Mouse (Mus musculus): Measurements from ENCODE around the gene Slc12a8. TPM values are rescaled to one million over a fixed set of nuclear protein-coding genes. Genes with fewer than 3 reads are reported as not detected.

Gene Slc12a8
- polyA plus RNA-seq, 1 experiment from 2014 or later, result 4.0 TPM

GRCm38 (mm10) chr16:33658121-33658520, 141.0 kb downstream of the Slc12a8 start:
- TF ChIP-seq EP300 (optimal IDR thresholded peaks at IDR 0.05) (no peak), CTCF (IDR thresholded peaks at IDR 0.05; ENCODE audit: low read depth) (no peak)
- Histone ChIP-seq H3K27ac (replicated peaks) (no peak overlapping the region), H3K4me3 (ENCODE audit: low read depth, low read length) (no peak overlapping the region), H3K27me3 (ENCODE audit: control insufficient read depth, insufficient read depth, low read length) (no peaks in the 10 kb centered on the region), H3K4me1 (replicated peaks; ENCODE audit: control insufficient read depth, insufficient read depth) (no peaks in the 10 kb centered on the region), H3K9me3 (ENCODE audit: control insufficient read depth, low read length) (no peaks in the 10 kb centered on the region), H3K4me2 (replicated peaks; ENCODE audit: low read depth) (no peak overlapping the region), H3K9ac (ENCODE audit: low read length) (no peak overlapping the region), H3K36me3 (ENCODE audit: control insufficient read depth, insufficient read depth, low read length) (no peaks in the 10 kb centered on the region)
- WGBS, result 97% methylated on average over 3 of the region's 3 CpGs
- DNase-seq (ENCODE audit: low spot score) (no peak), ATAC-seq (ENCODE audit: low FRiP score, low TSS enrichment) (no peak)

DNA sequence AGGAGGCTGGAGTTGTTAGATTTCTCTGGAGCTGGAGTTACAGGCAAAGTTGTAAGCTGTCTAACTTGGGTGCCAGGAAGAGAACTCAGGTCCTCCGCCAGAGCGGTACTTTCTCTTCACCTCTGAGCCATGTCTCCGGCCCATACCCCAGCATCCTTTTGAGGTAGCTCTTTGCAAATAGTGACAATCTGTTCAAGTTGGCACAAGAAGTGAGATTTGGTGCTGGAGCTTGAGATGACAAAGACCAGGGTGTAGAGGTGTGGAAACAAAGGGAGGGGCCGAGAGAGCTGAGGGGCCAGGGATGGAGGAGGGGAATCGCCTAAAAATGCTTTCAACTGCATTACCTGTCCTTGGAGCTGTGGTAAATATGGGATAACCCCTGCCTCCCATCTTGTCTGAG, 142.4 kb downstream of the Slc12a8 start:
- TF ChIP-seq EP300 (optimal IDR thresholded peaks at IDR 0.05) (no peak), CTCF (IDR thresholded peaks at IDR 0.05; ENCODE audit: low read depth) (no peak)
- Histone ChIP-seq H3K4me1 (replicated peaks; ENCODE audit: control insufficient read depth, insufficient read depth) (no peaks in the 10 kb centered on the region), H3K27me3 (ENCODE audit: control insufficient read depth, insufficient read depth, low read length) (no peaks in the 10 kb centered on the region), H3K4me3 (ENCODE audit: low read depth, low read length) (no peak overlapping the region), H3K27ac (replicated peaks) (no peak overlapping the region), H3K4me2 (replicated peaks; ENCODE audit: low read depth) (no peak overlapping the region), H3K36me3 (ENCODE audit: control insufficient read depth, insufficient read depth, low read length) (no peaks in the 10 kb centered on the region), H3K9me3 (ENCODE audit: control insufficient read depth, low read length) (no peaks in the 10 kb centered on the region), H3K9ac (ENCODE audit: low read length) (no peak overlapping the region)
- ATAC-seq (ENCODE audit: low FRiP score, low TSS enrichment), result no peak
- 66% methylated on average over 5 of the region's 5 CpGs for WGBS
- DNase-seq (ENCODE audit: low spot score), result no peak

- WGBS, result 51% methylated on average over 5 of the region's 5 CpGs
- no peaks in the 10 kb centered on the region for H3K4me1 ChIP-seq (replicated peaks; ENCODE audit: control insufficient read depth, insufficient read depth)
- H3K27ac ChIP-seq (replicated peaks), result no peak overlapping the region
- no peaks in the 10 kb centered on the region for H3K36me3 ChIP-seq (ENCODE audit: control insufficient read depth, insufficient read depth, low read length)
- ATAC-seq (ENCODE audit: low FRiP score, low TSS enrichment), result no peak; the same call in 1 of the 2 replicates
- H3K27me3 ChIP-seq (ENCODE audit: control insufficient read depth, insufficient read depth, low read length), result no peaks in the 10 kb centered on the region
- H3K4me2 ChIP-seq (replicated peaks; ENCODE audit: low read depth), result no peak overlapping the region
- TF ChIP-seq CTCF (IDR thresholded peaks at IDR 0.05; ENCODE audit: low read depth) (no peak), EP300 (optimal IDR thresholded peaks at IDR 0.05) (no peak)
- no peak overlapping the region for H3K9ac ChIP-seq (ENCODE audit: low read length)
- no peak overlapping the region for H3K4me3 ChIP-seq (ENCODE audit: low read depth, low read length)
- no peaks in the 10 kb centered on the region for H3K9me3 ChIP-seq (ENCODE audit: control insufficient read depth, low read length)
- DNase-seq (ENCODE audit: low spot score), result no peak
These were observed 143.0 kb downstream of the Slc12a8 start for GRCm38 (mm10) chr16:33660125-33660524.

GRCm38 (mm10) chr16:33662841-33663240, 145.7 kb downstream of the Slc12a8 start:
- H3K9ac ChIP-seq (ENCODE audit: low read length), result no peak overlapping the region
- H3K9me3 ChIP-seq (ENCODE audit: control insufficient read depth, low read length), result no peaks in the 10 kb centered on the region
- no peaks in the 10 kb centered on the region for H3K4me1 ChIP-seq (replicated peaks; ENCODE audit: control insufficient read depth, insufficient read depth)
- TF ChIP-seq CTCF (IDR thresholded peaks at IDR 0.05; ENCODE audit: low read depth), result no peak
- no peak for TF ChIP-seq EP300 (optimal IDR thresholded peaks at IDR 0.05)
- no peaks in the 10 kb centered on the region for H3K27me3 ChIP-seq (ENCODE audit: control insufficient read depth, insufficient read depth, low read length)
- ATAC-seq (ENCODE audit: low FRiP score, low TSS enrichment), result no peak
- H3K4me2 ChIP-seq (replicated peaks; ENCODE audit: low read depth), result no peak overlapping the region
- 94% methylated on average over 10 of the region's 10 CpGs for WGBS
- no peak overlapping the region for H3K27ac ChIP-seq (replicated peaks)
- no peaks in the 10 kb centered on the region for H3K36me3 ChIP-seq (ENCODE audit: control insufficient read depth, insufficient read depth, low read length)
- DNase-seq (ENCODE audit: low spot score), result no peak
- H3K4me3 ChIP-seq (ENCODE audit: low read depth, low read length), result no peak overlapping the region

- Histone ChIP-seq H3K4me3 (ENCODE audit: low read depth, low read length) (no peak overlapping the region), H3K4me1 (replicated peaks; ENCODE audit: control insufficient read depth, insufficient read depth) (0 out of 2 replicates have a peak, but pooled peaks cover 3% of the 10 kb centered on the region), H3K36me3 (ENCODE audit: control insufficient read depth, insufficient read depth, low read length) (no peaks in the 10 kb centered on the region), H3K9ac (ENCODE audit: low read length) (no peak overlapping the region), H3K27ac (replicated peaks) (no peak overlapping the region), H3K9me3 (ENCODE audit: control insufficient read depth, low read length) (no peaks in the 10 kb centered on the region), H3K27me3 (ENCODE audit: control insufficient read depth, insufficient read depth, low read length) (no peaks in the 10 kb centered on the region), H3K4me2 (replicated peaks; ENCODE audit: low read depth) (no peak overlapping the region)
- ATAC-seq (ENCODE audit: low FRiP score, low TSS enrichment), result no peak
- DNase-seq (ENCODE audit: low spot score), result no peak
- 72% methylated on average over 6 of the region's 6 CpGs for WGBS
- TF ChIP-seq CTCF (IDR thresholded peaks at IDR 0.05; ENCODE audit: low read depth) (no peak), EP300 (optimal IDR thresholded peaks at IDR 0.05) (no peak)
These were observed 149.1 kb downstream of the Slc12a8 start for GRCm38 (mm10) chr16:33666226-33666625.

GRCm38 (mm10) chr16:33666985-33667538, 149.9 kb downstream of the Slc12a8 start:
- no peak for DNase-seq (ENCODE audit: low spot score)
- H3K4me2 ChIP-seq (replicated peaks; ENCODE audit: low read depth), result no peak overlapping the region
- WGBS, result 86% methylated on average over 4 of the region's 4 CpGs

More at GRCm38 (mm10) chr16:33666985-33667538, 149.9 kb downstream of the Slc12a8 start:
- H3K27me3 ChIP-seq (ENCODE audit: control insufficient read depth, insufficient read depth, low read length), result no peaks in the 10 kb centered on the region
- H3K4me1 ChIP-seq (replicated peaks; ENCODE audit: control insufficient read depth, insufficient read depth), result 0 out of 2 replicates have a peak, but pooled peaks cover 3% of the 10 kb centered on the region
- no peak for ATAC-seq (ENCODE audit: low FRiP score, low TSS enrichment)
- H3K9me3 ChIP-seq (ENCODE audit: control insufficient read depth, low read length), result no peaks in the 10 kb centered on the region
- TF ChIP-seq CTCF (IDR thresholded peaks at IDR 0.05; ENCODE audit: low read depth) (no peak), EP300 (optimal IDR thresholded peaks at IDR 0.05) (no peak)
- no peak overlapping the region for H3K9ac ChIP-seq (ENCODE audit: low read length)
- no peak overlapping the region for H3K4me3 ChIP-seq (ENCODE audit: low read depth, low read length)
- H3K36me3 ChIP-seq (ENCODE audit: control insufficient read depth, insufficient read depth, low read length), result no peaks in the 10 kb centered on the region
- no peak overlapping the region for H3K27ac ChIP-seq (replicated peaks)
